Mouse (Mus musculus): Measurements from ENCODE around the gene Prkcz. TPM values are rescaled to one million over a fixed set of nuclear protein-coding genes. Genes with fewer than 3 reads are reported as not detected.

Prkcz gene
- total and polyA plus RNA-seq, 3 experiments = 0.16 to 11.8 (median 1.6) TPM

GRCm38 (mm10) chr4:155234371-155235310, 126.5 kb downstream of the Prkcz start:
- H3K9ac ChIP-seq (ENCODE audit: insufficient read depth, low read depth) = no peak overlapping the region
- no peaks in the 10 kb centered on the region for H3K79me2 ChIP-seq (replicated peaks; ENCODE audit: control insufficient read depth, extremely low read depth, insufficient read depth, poor library complexity, severe bottlenecking)
- peaks cover 25% of the 10 kb centered on the region for H3K27me3 ChIP-seq (replicated peaks)
- peak overlapping the region; percentile 22 for H3K27ac ChIP-seq (ENCODE audit: insufficient read depth, low read depth)
- peak overlapping the region; percentile 30 for H3K4me2 ChIP-seq (ENCODE audit: insufficient read depth, low read depth, poor library complexity, severe bottlenecking)
- H3K36me3 ChIP-seq (replicated peaks in 1 of 2; ENCODE audit: control insufficient read depth in 1 of 2, insufficient read depth in 1 of 2, low read length in 1 of 2) = no peaks in the 10 kb centered on the region
- in situ Hi-C loops (cut with MboI; ENCODE audit: low pct_ligation_motif_present, low pct_unique_long_range_greater_than_20kb, low sequenced_read_pairs) (loop anchor here (5.0 to 25.0 kb wide), 2 partner anchors 72 to 272 kb away; partner anchors contain the start of genes Hes5 and Pank4), dilution Hi-C loops (cut with MboI; ENCODE audit: extremely low pct_ligation_motif_present, extremely low pct_unique_long_range_greater_than_20kb, low sequenced_read_pairs) (no loop called here)
- peaks cover 44 to 48% of the 10 kb centered on the region in 2 experiments for H3K4me1 ChIP-seq (ENCODE audit: control insufficient read depth in 1 of 2, insufficient read depth in 2 of 2)
- H3K9me3 ChIP-seq (replicated peaks; ENCODE audit: low read length) = no peaks in the 10 kb centered on the region
- no peak overlapping the region for H3K4me3 ChIP-seq (replicated peaks in 1 of 3; ENCODE audit: low read depth in 2 of 3, low read length in 2 of 3, poor library complexity in 1 of 3)
- DNase-seq (ENCODE audit: extremely low read depth) = peak; percentile 68
- TF ChIP-seq RAD21 (IDR thresholded peaks at IDR 0.05; ENCODE audit: low read depth, low read length) (no peak), POLR2A (IDR thresholded peaks at IDR 0.05; ENCODE audit: low read depth, low read length) (no peak), MAZ (IDR thresholded peaks at IDR 0.05; ENCODE audit: low read depth, low read length) (0 out of 2 replicates have a peak, but pooled peaks have one; percentile 13), ELF1 (IDR thresholded peaks at IDR 0.05; ENCODE audit: low read depth, low read length) (peak; percentile 70), JUN (IDR thresholded peaks at IDR 0.05; ENCODE audit: insufficient read depth, low read depth, low read length) (no peak), POLR2AphosphoS2 (IDR thresholded peaks at IDR 0.05; ENCODE audit: low read depth, low read length) (no peak), GABPA (IDR thresholded peaks at IDR 0.05; ENCODE audit: insufficient replicate concordance, low read depth, low read length) (no peak), CHD2 (IDR thresholded peaks at IDR 0.05; ENCODE audit: low read length) (no peak), KAT2A (IDR thresholded peaks at IDR 0.05; ENCODE audit: insufficient replicate concordance, low read length) (no peak), ETS1 (conservative IDR thresholded peaks at IDR 0.05; ENCODE audit: low read depth, low read length) (0 out of 2 replicates have a peak, but pooled peaks have one; percentile 6), RCOR1 (conservative IDR thresholded peaks at IDR 0.05; ENCODE audit: low read depth, low read length) (no peak), SIN3A (IDR thresholded peaks at IDR 0.05; ENCODE audit: low read length) (0 out of 2 replicates have a peak, but pooled peaks have one; percentile 38), PAX5 (IDR thresholded peaks at IDR 0.05; ENCODE audit: low read length) (no peak), TCF12 (IDR thresholded peaks at IDR 0.05; ENCODE audit: low read depth, low read length) (no peak), SMC3 (IDR thresholded peaks at IDR 0.05; ENCODE audit: low read depth, low read length) (no peak), EP300 (IDR thresholded peaks at IDR 0.05; ENCODE audit: low read length) (peak; percentile 75), CTCF (conservative IDR thresholded peaks at IDR 0.05 in 1 of 2, IDR thresholded peaks at IDR 0.05 in 1 of 2; ENCODE audit: low read depth in 2 of 2, low read length in 2 of 2) (no peak), IRF4 (IDR thresholded peaks at IDR 0.05; ENCODE audit: low read depth, low read length) (peak; percentile 50; the same call in 1 of the 2 replicates)

DNA sequence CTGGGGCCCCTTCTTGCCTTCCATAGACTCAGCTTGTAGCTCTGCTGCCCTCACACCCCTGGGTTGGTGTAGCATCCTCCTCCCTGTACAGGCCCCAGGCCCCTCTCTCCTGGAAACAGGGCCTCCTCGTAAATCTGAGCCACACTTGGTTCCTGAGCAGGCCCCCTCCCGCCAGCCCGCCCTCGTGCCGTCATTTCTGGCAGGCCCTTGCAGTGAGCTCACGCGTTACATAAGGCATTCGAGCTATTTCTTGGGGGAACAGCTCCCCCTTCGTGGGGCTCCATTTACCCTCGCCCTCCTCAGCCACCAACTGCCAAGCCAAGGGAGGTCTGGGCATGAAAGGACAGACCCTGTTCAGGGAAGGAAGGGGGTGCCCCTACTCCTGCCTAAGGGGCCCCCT, 127.3 kb downstream of the Prkcz start:
- dilution Hi-C loops (cut with MboI; ENCODE audit: extremely low pct_ligation_motif_present, extremely low pct_unique_long_range_greater_than_20kb, low sequenced_read_pairs) (no loop called here), in situ Hi-C loops (cut with MboI; ENCODE audit: low pct_ligation_motif_present, low pct_unique_long_range_greater_than_20kb, low sequenced_read_pairs) (loop anchor here (5.0 to 25.0 kb wide), 2 partner anchors 72 to 272 kb away; partner anchors contain the start of genes Hes5 and Pank4)
- H3K9ac ChIP-seq (ENCODE audit: insufficient read depth, low read depth) = no peak overlapping the region
- peak overlapping the region; percentile 22; the same call in 1 of the 2 replicates for H3K27ac ChIP-seq (ENCODE audit: insufficient read depth, low read depth)
- no peaks in the 10 kb centered on the region for H3K9me3 ChIP-seq (replicated peaks; ENCODE audit: low read length)
- no peak for DNase-seq (ENCODE audit: extremely low read depth)
- peak overlapping the region; percentile 30 for H3K4me2 ChIP-seq (ENCODE audit: insufficient read depth, low read depth, poor library complexity, severe bottlenecking)
- H3K4me3 ChIP-seq (replicated peaks in 1 of 3; ENCODE audit: low read depth in 2 of 3, low read length in 2 of 3, poor library complexity in 1 of 3) = no peak overlapping the region
- no peaks in the 10 kb centered on the region for H3K36me3 ChIP-seq (replicated peaks in 1 of 2; ENCODE audit: control insufficient read depth in 1 of 2, insufficient read depth in 1 of 2, low read length in 1 of 2)
- H3K4me1 ChIP-seq (ENCODE audit: control insufficient read depth in 1 of 2, insufficient read depth in 2 of 2) = peaks cover 42 to 48% of the 10 kb centered on the region in 2 experiments
- H3K27me3 ChIP-seq (replicated peaks) = peaks cover 21% of the 10 kb centered on the region
- TF ChIP-seq ELF1 (IDR thresholded peaks at IDR 0.05; ENCODE audit: low read depth, low read length) (no peak), USF2 (conservative IDR thresholded peaks at IDR 0.05; ENCODE audit: low read depth, low read length) (no peak), BHLHE40 (IDR thresholded peaks at IDR 0.05; ENCODE audit: low read depth, low read length) (peak; percentile 77), HCFC1 (IDR thresholded peaks at IDR 0.05; ENCODE audit: low read depth, low read length) (no peak), UBTF (IDR thresholded peaks at IDR 0.05; ENCODE audit: low read depth, low read length) (no peak)
- no peaks in the 10 kb centered on the region for H3K79me2 ChIP-seq (replicated peaks; ENCODE audit: control insufficient read depth, extremely low read depth, insufficient read depth, poor library complexity, severe bottlenecking)
